ENCODE assay signal across 20 mouse cellular contexts in the genomic region with DNA sequence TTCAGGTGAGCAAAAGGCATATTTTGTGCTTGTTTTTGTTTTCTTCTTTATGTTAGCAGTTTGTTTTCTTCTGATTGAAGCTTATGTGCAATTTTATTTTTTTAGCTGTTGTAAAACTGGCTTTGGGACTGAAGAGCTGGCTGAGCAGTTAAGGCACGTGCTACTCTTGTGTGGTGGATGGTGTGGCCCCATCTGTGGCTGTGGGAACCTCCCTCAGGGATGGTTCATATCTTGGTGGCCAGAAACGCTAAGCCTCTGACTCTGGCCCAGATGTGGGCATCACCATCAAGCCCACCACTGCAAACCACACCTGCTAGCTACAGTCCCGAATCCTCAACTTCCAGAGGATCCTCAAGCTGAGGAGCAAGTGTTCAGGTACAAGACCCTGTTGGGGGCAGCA.
"Had no signal": no experiment of that assay in that cellular context is flagged by ENCODE, and none has a peak within 500 bp of the region (broad histone marks: within the 10 kb centered on the region; RNA-seq: fewer than 3 reads in every experiment).

No protein-coding gene starts in this region.

- DNase-seq: kidney, adult 18-20 months; kidney, adult 9 months; kidney, postnatal 14 days; kidney, postnatal 4 days; lung, adult 18-20 months; lung, postnatal 10 days; lung, postnatal 36 days; retina, postnatal 1 day; right cerebral cortex, postnatal 25 days; spleen, adult 18-20 months; thymus, postnatal 25 days had no signal

- H3K27ac ChIP-seq: left cerebral cortex, adult 2 months; lung, embryonic 15.5 days; midbrain, embryonic 12.5 days; midbrain, embryonic 15.5 days; neural tube, embryonic 12.5 days; neural tube, embryonic 15.5 days; stomach, embryonic 15.5 days had no signal

- H3K4me2 ChIP-seq: lung, embryonic 15.5 days; midbrain, embryonic 12.5 days; midbrain, embryonic 15.5 days; neural tube, embryonic 12.5 days; neural tube, embryonic 15.5 days; stomach, embryonic 15.5 days had no signal

- H3K27me3 ChIP-seq: lung, embryonic 15.5 days; midbrain, embryonic 12.5 days; midbrain, embryonic 15.5 days; neural tube, embryonic 12.5 days; neural tube, embryonic 15.5 days; stomach, embryonic 15.5 days had no signal

- H3K4me3 ChIP-seq: left cerebral cortex, adult 2 months; lung, embryonic 15.5 days; midbrain, embryonic 12.5 days; midbrain, embryonic 15.5 days; neural tube, embryonic 12.5 days; neural tube, embryonic 15.5 days; stomach, embryonic 15.5 days had no signal

- ATAC-seq: inflammation-experienced regulatory T-cells, adult 6 months; intestine, embryonic 16.5 days; midbrain, embryonic 15.5 days had no signal

- H3K9me3 ChIP-seq: lung, embryonic 15.5 days; midbrain, embryonic 12.5 days; midbrain, embryonic 15.5 days; neural tube, embryonic 12.5 days; neural tube, embryonic 15.5 days; stomach, embryonic 15.5 days had no signal

- H3K4me1 ChIP-seq: lung, embryonic 15.5 days; midbrain, embryonic 12.5 days; midbrain, embryonic 15.5 days; neural tube, embryonic 12.5 days; neural tube, embryonic 15.5 days; stomach, embryonic 15.5 days had no signal

- H3K9ac ChIP-seq: lung, embryonic 15.5 days; midbrain, embryonic 12.5 days; midbrain, embryonic 15.5 days; neural tube, embryonic 12.5 days; neural tube, embryonic 15.5 days; stomach, embryonic 15.5 days had no signal

- H3K36me3 ChIP-seq: lung, embryonic 15.5 days; midbrain, embryonic 12.5 days; midbrain, embryonic 15.5 days; neural tube, embryonic 12.5 days; neural tube, embryonic 15.5 days; stomach, embryonic 15.5 days had no signal
